ENCODE assay signal across 8 mouse cellular contexts in the genomic region with DNA sequence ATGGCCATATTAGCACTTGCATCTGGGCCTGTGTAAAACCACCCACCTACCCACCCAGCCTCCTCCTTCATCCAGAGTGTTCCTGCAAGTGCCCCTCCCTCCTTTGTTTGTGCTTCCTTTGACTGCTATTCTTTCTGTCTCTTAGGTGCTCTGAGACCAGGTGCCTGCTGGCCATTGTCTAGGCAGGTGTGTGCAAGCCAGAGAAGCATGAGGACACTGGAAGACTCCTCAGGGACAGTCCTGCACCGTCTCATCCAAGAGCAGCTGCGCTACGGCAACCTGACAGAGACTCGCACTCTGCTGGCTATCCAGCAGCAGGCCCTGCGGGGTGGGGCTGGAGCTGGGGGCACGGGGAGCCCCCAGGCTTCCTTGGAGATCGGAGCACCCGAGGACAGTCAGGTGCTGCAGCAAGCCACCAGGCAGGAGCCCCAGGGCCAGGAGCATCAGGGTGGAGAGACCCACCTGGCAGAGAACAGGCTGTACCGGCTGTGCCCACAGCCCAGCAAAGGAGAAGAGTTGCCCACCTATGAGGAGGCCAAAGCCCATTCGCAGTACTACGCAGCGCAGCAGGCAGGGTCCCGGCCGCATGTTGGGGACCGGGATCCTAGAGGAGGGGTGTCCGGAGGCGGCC. TPM values are rescaled to one million over a fixed set of nuclear protein-coding genes. Genes with fewer than 3 reads are reported as not detected.
A peak's percentile ranks its signal among the peaks of the same experiment; 100 is the strongest.
DNase-seq lines count a peak whose midpoint lies in the region; ATAC-seq and TF ChIP-seq lines count a peak whose summit lies in the region.

No protein-coding gene starts in this region.

- H3K9ac ChIP-seq in ES-E14 (ENCODE audit: insufficient read depth, low read depth, low read length, poor library complexity, severe bottlenecking), result peak overlapping the region; percentile 8; the same call in 1 of the 2 replicates
- H3K9ac ChIP-seq in liver, embryonic 11.5 days (ENCODE audit: low read depth, low read length), result no peak overlapping the region

- no peak for ATAC-seq in liver, embryonic 11.5 days (replicated peaks; ENCODE audit: low FRiP score)

- H3K4me3 ChIP-seq in ES-E14 (ENCODE audit: insufficient read depth in 1 of 2, low read depth in 1 of 2, low read length in 2 of 2, poor library complexity in 1 of 2, severe bottlenecking in 1 of 2), result peak overlapping the region; percentile 38 to 84
- peak overlapping the region; percentile 70 for H3K4me3 ChIP-seq in liver, embryonic 11.5 days (ENCODE audit: low read depth, low read length)

- peaks cover 44% of the 10 kb centered on the region for H3K36me3 ChIP-seq in ES-E14 (ENCODE audit: control insufficient read depth, insufficient read depth, low read length, poor library complexity, severe bottlenecking)
- peaks cover 26% of the 10 kb centered on the region for H3K36me3 ChIP-seq in liver, embryonic 11.5 days (ENCODE audit: control insufficient read depth, insufficient read depth, low read length)

- H3K4me1 ChIP-seq in ES-E14 (ENCODE audit: control insufficient read depth in 2 of 2, insufficient read depth in 2 of 2, low read length in 2 of 2, poor library complexity in 1 of 2), result peaks cover 9 to 38% of the 10 kb centered on the region in 2 experiments
- peaks cover 37% of the 10 kb centered on the region for H3K4me1 ChIP-seq in liver, embryonic 11.5 days (replicated peaks; ENCODE audit: control insufficient read depth, insufficient read depth, low read length)

- H3K27ac ChIP-seq in ES-E14 (ENCODE audit: insufficient read depth, low read depth, low read length, poor library complexity, severe bottlenecking), result no peak overlapping the region
- peak overlapping the region; percentile 21 for H3K27ac ChIP-seq in liver, embryonic 11.5 days (ENCODE audit: low read depth, low read length)

- intact Hi-C loops in heart, postnatal 10 days (cut with DNase I), result loop anchor here (5.0 kb wide), 1 partner anchor 147 kb away; no protein-coding TSS in a partner anchor
- intact Hi-C loops in left cerebral cortex, postnatal 36 days (cut with DNase I), result loop anchor here (5.0 kb wide), 2 partner anchors 93 to 147 kb away; a partner anchor contains a TSS

- in situ Hi-C loops in ES-E14 (cut with MboI; ENCODE audit: low sequenced_read_pairs in 2 of 2, unreplicated experiment in 2 of 2), result no loop called here

- DNase-seq in 3T3-L1 (ENCODE audit: low read depth, low spot score) (peak; percentile 41), ES-E14 (ENCODE audit: low read depth, low spot score) (no peak)
- DNase-seq in heart, postnatal 10 days, result peak; percentile 32 to 36
- no peak for DNase-seq in liver, embryonic 11.5 days (ENCODE audit: low spot score)
- DNase-seq in thymus, postnatal 0 days (ENCODE audit: low spot score), result no peak
- DNase-seq in retina, embryonic 14.5 days (ENCODE audit: low spot score), result no peak
- no peak for DNase-seq in left cerebral cortex, postnatal 36 days (ENCODE audit: low spot score in 2 of 2)
- no peak for DNase-seq in cerebellum, adult 11 months

- peaks cover 49% of the 10 kb centered on the region for H3K27me3 ChIP-seq in liver, embryonic 11.5 days (replicated peaks; ENCODE audit: control insufficient read depth, insufficient read depth, low read length)

- peak overlapping the region; percentile 87 for H3K4me2 ChIP-seq in liver, embryonic 11.5 days

- 63% methylated on average over 17 of the region's 17 CpGs for WGBS in liver, embryonic 11.5 days

- H3K9me3 ChIP-seq in ES-E14 (ENCODE audit: control insufficient read depth, insufficient read depth, low read depth, low read length), result no peaks in the 10 kb centered on the region
- H3K9me3 ChIP-seq in liver, embryonic 11.5 days (ENCODE audit: control insufficient read depth, low read length), result no peaks in the 10 kb centered on the region

TF ChIP-seq in ES-E14, 5 proteins besides CTCF, POLR2A, EP300 and RAD21:
- no peak for TF ChIP-seq CHD2 (IDR thresholded peaks at IDR 0.05; ENCODE audit: low read depth, low read length)
- no peak for TF ChIP-seq HCFC1 (IDR thresholded peaks at IDR 0.05; ENCODE audit: borderline replicate concordance, insufficient read depth, low read length)
- no peak for TF ChIP-seq ZNF384 (IDR thresholded peaks at IDR 0.05; ENCODE audit: low read depth, low read length)
- TF ChIP-seq ZC3H11A (IDR thresholded peaks at IDR 0.05; ENCODE audit: borderline replicate concordance, low read depth, low read length), result no peak
- no peak for TF ChIP-seq MAFK (IDR thresholded peaks at IDR 0.05; ENCODE audit: insufficient read depth, low read depth, low read length)

RNA-seq across cellular contexts. Expression of a gene that starts 3.6 kb away (rescaled TPM):
- total RNA-seq in ES-E14 (2012; rRNA removed), result 103 and 161 TPM in 2 replicates
- 10 to 100 TPM; 79.2 to 90.2 TPM for total RNA-seq in heart, postnatal 10 days (2021)
- polyA plus RNA-seq in liver, embryonic 11.5 days (2014; fragmentation: Nextera tagmentation; extraction: Ambion mirVana), result 17.4 and 18.8 TPM in 2 replicates
- polyA plus RNA-seq in thymus, postnatal 0 days (2015; fragmentation: Nextera tagmentation; extraction: Ambion mirVana), result 4.9 and 6.4 TPM in 2 replicates
- 10 to 100 TPM; 18.5 to 24.3 TPM for total RNA-seq in left cerebral cortex, postnatal 36 days (2021)

Comparison
In these comparisons a context has a peak if more than half of its experiments do, and no peak if none do; other contexts are left out.
1. DNase-seq: peak in 3T3-L1 (single experiment) and heart, postnatal 10 days (2 of 2); none in ES-E14 (single experiment), liver, embryonic 11.5 days (single experiment), thymus, postnatal 0 days (single experiment), retina, embryonic 14.5 days (single experiment), left cerebral cortex, postnatal 36 days (0 of 2) and cerebellum, adult 11 months (single experiment).